Mouse (Mus musculus): ENCODE measurements around the gene 5730522E02Rik.

- TF ChIP-seq CTCF (IDR thresholded peaks at IDR 0.05; ENCODE audit: extremely low read depth, insufficient read depth, low read length) (no peak), POLR2A (IDR thresholded peaks at IDR 0.05; ENCODE audit: extremely low read depth, insufficient read depth, low read length) (no peak)
Measured at GRCm38 (mm10) chr11:26166966-26167608, 43.5 kb downstream of the 5730522E02Rik start.
